Mouse (Mus musculus): Measurements from ENCODE around the gene Atp8b5. TPM values are rescaled to one million over a fixed set of nuclear protein-coding genes. Genes with fewer than 3 reads are reported as not detected.

The Atp8b5 gene
- polyA plus RNA-seq, 1 experiment = not detected

DNA sequence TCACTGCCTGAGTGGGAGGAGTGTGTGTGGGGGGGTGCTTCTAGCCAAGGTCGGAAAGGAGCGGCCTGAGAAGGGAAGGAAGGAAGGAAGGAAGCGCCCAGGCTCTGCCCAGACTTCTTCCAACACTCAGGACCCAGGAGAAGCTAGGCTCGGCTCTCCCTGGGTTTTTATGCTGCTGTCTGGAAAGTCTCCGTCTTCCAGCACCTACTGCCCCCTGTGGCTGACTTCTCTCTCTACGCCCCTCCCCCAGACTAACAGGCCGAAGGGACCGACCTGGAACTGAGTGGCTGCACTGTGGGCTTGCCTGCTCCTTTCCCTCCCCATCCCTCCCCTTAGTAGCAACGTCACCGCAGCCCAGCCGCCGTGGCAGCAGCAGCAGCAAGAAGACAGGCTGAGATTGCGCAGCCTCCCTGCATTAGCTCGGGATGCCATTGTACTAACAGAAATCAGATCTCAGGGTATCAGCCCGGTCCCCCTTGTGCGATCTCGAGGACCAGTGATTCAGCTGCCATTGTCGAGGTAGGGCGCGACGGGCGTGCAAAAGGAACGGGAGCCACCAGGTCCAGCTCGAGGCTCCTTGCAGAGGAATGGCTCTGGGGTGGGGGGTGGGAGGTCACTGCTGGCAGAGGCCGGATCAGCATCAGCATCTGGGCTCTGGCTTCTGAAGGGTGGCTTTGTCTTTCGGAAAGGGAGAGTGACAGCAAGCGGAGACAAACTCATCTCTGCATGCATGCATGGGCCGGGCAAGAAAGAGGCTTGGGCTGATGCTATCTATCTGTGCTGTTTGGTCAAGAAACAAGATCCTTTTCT is 139.4 kb downstream of the Atp8b5 start:
- 1% methylated on average over 28 of the region's 28 CpGs for WGBS
- Histone ChIP-seq H3K4me3 (ENCODE audit: insufficient read depth, low read depth, low read length) (peak overlapping the region; percentile 56), H3K27ac (ENCODE audit: insufficient read depth, low read depth, low read length) (peak overlapping the region; percentile 82), H3K4me1 (ENCODE audit: control insufficient read depth, insufficient read depth, low read length) (peaks cover 33% of the 10 kb centered on the region)
- TF ChIP-seq POLR2A (IDR thresholded peaks at IDR 0.05; ENCODE audit: insufficient read depth, low read depth, low read length) = peak; percentile 46; the same call in 1 of the 2 replicates
- no peak for TF ChIP-seq CTCF (IDR thresholded peaks at IDR 0.05; ENCODE audit: insufficient read depth, low read depth, low read length)

DNA sequence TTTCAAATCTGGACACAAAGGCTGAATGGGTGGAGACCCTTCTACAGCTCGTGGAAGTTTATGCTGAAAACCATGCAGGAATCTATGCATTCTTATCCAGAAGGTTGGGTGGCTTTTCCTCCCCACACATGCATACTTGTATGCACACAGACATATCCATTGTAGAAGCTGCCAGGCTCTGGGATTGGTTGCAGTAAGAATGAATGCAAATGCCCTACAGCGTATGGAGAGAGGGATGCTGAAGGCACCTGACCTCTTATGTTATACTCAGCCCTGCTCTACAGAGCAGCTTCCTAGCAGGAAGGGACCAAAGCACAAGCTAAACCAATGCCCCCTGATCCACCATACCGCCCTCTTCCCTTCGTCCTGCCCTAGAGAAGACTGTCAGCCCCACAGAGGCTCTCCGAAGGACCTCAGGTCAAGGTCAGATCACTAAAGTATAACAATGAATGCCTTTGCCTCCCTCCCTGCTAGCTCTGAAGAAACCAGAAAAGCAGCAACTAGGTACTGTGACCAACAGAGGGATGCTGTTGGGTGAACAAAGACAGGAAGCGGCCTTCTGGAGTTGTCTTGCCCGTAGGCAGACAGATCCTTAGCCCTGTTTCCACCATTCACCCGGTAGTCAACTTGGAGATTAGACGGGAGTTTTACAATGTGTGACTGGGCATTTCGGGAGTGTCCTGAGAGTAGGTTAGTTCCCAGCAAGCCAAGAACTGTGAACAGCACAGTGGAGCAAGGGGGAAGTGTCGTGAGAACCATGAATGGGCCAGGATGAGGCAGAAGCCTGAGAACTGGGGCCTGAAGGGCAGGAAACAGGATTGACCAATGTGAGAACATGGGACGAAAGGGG is 140.3 kb downstream of the Atp8b5 start:
- WGBS = 48% methylated on average over 12 of the region's 12 CpGs
- Histone ChIP-seq H3K4me1 (ENCODE audit: control insufficient read depth, insufficient read depth, low read length) (peaks cover 32% of the 10 kb centered on the region), H3K27ac (ENCODE audit: insufficient read depth, low read depth, low read length) (peak overlapping the region; percentile 82), H3K4me3 (ENCODE audit: insufficient read depth, low read depth, low read length) (peak overlapping the region; percentile 56)
- TF ChIP-seq POLR2A (IDR thresholded peaks at IDR 0.05; ENCODE audit: insufficient read depth, low read depth, low read length) = no peak
- no peak for TF ChIP-seq CTCF (IDR thresholded peaks at IDR 0.05; ENCODE audit: insufficient read depth, low read depth, low read length)

DNA sequence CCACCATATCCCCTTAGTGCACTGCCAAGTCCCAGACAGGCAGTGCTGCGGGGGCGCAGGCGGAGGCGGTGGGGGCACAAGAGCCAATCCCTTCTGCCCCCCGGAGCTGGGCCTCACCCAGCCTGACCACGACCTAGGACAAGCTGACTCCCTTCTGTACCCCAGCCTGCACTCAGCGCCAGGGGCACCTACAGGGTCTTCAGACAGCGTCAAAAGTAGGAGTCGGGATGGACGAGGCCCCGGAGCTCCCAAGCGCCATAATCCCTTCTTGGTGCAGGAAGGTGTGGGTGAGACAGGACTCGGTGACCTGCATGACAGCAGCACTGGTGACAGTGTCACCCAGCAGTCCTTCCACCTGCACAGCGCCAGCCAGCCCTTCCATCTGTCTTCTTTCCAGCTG is 147.8 kb downstream of the Atp8b5 start:
- no peak for TF ChIP-seq CTCF (IDR thresholded peaks at IDR 0.05; ENCODE audit: insufficient read depth, low read depth, low read length)
- TF ChIP-seq POLR2A (IDR thresholded peaks at IDR 0.05; ENCODE audit: insufficient read depth, low read depth, low read length) = no peak
- 87% methylated on average over 14 of the region's 14 CpGs for WGBS
- Histone ChIP-seq H3K4me3 (ENCODE audit: insufficient read depth, low read depth, low read length) (no peak overlapping the region), H3K4me1 (ENCODE audit: control insufficient read depth, insufficient read depth, low read length) (peaks cover 33% of the 10 kb centered on the region), H3K27ac (ENCODE audit: insufficient read depth, low read depth, low read length) (no peak overlapping the region)

DNA sequence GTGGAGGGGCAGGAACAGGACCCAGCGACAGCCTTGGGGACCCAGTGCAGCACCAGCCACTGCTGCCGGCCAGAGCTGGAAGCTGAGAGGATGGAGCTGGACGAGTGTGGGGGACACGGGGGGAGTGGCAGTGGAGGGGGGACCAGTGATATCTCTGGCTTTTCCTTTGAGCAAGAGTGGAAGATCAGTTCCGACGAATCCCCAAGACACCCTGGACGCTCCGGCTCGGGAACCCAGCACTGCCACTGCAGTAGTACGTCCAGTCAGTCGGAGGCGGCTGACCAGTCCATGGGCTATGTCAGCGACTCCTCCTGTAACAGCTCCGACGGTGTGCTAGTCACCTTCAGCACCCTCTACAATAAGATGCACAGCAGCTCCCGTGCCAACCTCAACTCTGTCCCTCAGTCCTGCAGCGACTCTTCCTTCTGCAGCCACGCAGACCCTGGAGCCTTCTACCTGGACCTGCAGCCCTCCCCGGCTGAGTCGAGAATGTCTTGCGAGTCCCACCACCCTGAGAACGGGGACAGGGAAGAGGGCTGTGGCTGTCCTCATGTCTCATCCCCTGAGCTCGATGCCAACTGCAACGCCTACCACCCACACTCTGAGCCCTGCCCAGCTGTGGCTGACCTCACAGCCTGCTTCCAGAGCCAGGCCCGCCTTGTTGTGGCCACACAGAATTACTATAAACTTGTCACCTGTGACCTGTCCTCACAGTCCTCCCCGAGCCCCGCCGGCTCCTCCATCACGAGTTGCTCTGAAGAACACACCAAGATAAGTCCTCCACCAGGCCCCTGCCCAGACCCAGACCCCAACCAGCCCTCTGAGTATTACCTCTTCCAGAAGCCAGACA is 148.5 kb downstream of the Atp8b5 start:
- 85% methylated on average over 29 of the region's 29 CpGs for WGBS
- Histone ChIP-seq H3K27ac (ENCODE audit: insufficient read depth, low read depth, low read length) (no peak overlapping the region), H3K4me3 (ENCODE audit: insufficient read depth, low read depth, low read length) (no peak overlapping the region), H3K4me1 (ENCODE audit: control insufficient read depth, insufficient read depth, low read length) (peaks cover 33% of the 10 kb centered on the region)
- no peak for TF ChIP-seq POLR2A (IDR thresholded peaks at IDR 0.05; ENCODE audit: insufficient read depth, low read depth, low read length)
- TF ChIP-seq CTCF (IDR thresholded peaks at IDR 0.05; ENCODE audit: insufficient read depth, low read depth, low read length) = no peak

DNA sequence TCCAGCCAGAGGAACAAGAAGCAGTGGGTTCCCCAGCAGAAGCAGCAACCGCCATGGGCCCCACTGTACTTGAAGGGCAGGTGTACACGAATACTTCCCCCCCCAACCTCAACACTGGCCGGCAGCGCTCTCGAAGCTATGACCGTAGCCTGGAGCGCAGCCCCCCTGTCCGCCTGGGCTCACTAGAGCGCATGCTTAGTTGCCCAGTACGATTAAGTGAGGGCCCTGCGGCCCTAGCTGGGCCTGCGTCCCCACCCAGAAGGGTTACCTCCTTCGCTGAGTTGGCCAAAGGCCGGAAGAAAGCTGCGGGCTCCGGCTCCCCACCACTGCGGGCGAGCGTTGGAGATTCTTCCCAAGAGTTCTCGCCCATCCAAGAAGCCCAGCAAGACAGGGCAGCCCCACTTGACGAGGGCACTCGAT is 149.1 kb downstream of the Atp8b5 start:
- Histone ChIP-seq H3K4me1 (ENCODE audit: control insufficient read depth, insufficient read depth, low read length) (peaks cover 30% of the 10 kb centered on the region), H3K27ac (ENCODE audit: insufficient read depth, low read depth, low read length) (no peak overlapping the region), H3K4me3 (ENCODE audit: insufficient read depth, low read depth, low read length) (no peak overlapping the region)
- TF ChIP-seq CTCF (IDR thresholded peaks at IDR 0.05; ENCODE audit: insufficient read depth, low read depth, low read length) (no peak), POLR2A (IDR thresholded peaks at IDR 0.05; ENCODE audit: insufficient read depth, low read depth, low read length) (no peak)
- 97% methylated on average over 22 of the region's 22 CpGs for WGBS

DNA sequence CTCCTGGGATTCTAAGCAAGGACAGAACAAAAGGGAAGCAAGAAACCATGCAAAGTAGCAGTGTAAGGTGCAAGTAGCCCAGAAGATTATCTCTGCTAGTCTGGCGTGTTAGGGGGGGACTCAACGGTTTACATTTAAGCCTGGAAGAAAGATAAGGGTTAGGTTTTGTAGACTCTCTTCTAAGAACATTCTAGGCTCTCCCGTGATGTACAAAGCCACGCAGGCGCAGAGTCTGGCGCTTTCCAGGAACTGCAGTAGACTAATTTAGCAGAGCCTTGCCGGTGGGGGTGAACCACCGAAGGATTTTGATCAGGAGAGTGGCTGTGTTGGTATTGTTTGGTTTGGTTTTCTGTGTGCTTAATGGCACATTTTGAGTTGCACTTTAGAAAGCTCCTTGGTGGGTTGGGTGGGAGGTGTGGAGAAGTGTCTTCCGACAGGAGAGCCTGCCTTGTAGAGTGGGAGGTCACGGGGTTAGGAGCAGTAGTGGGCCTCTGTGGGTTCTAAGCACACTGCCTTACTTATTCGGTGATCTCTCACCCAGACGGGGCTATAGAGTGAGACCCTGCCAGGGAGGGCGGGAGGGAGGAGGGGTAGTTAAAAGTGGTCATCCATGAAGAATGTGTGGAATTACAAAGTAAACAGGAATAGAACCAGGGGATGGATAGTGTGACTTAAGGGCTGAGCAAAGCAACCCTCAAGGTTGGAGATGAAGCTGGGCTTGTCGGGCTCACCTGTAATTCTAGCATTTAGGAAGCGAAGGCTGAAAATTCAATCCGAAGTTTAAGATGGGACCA is 150.5 kb downstream of the Atp8b5 start:
- Histone ChIP-seq H3K4me3 (ENCODE audit: insufficient read depth, low read depth, low read length) (no peak overlapping the region), H3K27ac (ENCODE audit: insufficient read depth, low read depth, low read length) (no peak overlapping the region), H3K4me1 (ENCODE audit: control insufficient read depth, insufficient read depth, low read length) (peaks cover 27% of the 10 kb centered on the region)
- TF ChIP-seq POLR2A (IDR thresholded peaks at IDR 0.05; ENCODE audit: insufficient read depth, low read depth, low read length) = no peak
- no peak for TF ChIP-seq CTCF (IDR thresholded peaks at IDR 0.05; ENCODE audit: insufficient read depth, low read depth, low read length)
- 55% methylated on average over 16 of the region's 16 CpGs for WGBS

DNA sequence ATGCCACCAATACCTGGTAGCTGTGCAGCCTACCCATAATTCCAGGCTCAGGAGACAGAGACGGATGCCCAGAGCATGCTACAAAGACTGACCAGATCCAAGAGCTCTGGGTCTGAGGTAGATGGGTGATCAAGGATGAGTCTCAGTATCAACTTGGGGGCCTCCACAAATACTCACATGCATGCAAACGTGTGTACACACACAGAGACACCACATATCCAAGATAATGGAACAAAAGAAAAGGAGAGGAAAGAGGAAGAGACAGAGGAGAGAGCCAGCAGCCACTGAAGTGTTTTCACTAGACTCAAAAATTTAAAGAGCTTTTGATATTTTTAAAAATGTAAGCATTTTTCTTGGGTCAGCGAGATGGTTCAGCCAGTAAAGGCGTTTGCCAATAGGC is 151.5 kb downstream of the Atp8b5 start:
- WGBS = 56% methylated on average over 4 of the region's 4 CpGs
- Histone ChIP-seq H3K4me3 (ENCODE audit: insufficient read depth, low read depth, low read length) (no peak overlapping the region), H3K27ac (ENCODE audit: insufficient read depth, low read depth, low read length) (no peak overlapping the region), H3K4me1 (ENCODE audit: control insufficient read depth, insufficient read depth, low read length) (peaks cover 24% of the 10 kb centered on the region)
- TF ChIP-seq POLR2A (IDR thresholded peaks at IDR 0.05; ENCODE audit: insufficient read depth, low read depth, low read length) (no peak), CTCF (IDR thresholded peaks at IDR 0.05; ENCODE audit: insufficient read depth, low read depth, low read length) (no peak)
